Mouse (Mus musculus): ENCODE measurements around the gene Ikzf1. TPM values are rescaled to one million over a fixed set of nuclear protein-coding genes. Genes with fewer than 3 reads are reported as not detected.
A peak's percentile ranks its signal among the peaks of the same experiment; 100 is the strongest.

Gene Ikzf1
- 0.36 and 6.8 TPM in 2 replicates for polyA plus RNA-seq (2015; fragmentation: Nextera tagmentation; extraction: Ambion mirVana)

- peak within 1 kb of the TSS; percentile 99 for H3K4me2 ChIP-seq
- no peaks in the 10 kb centered on the region for H3K9me3 ChIP-seq (replicated peaks)
- WGBS = 2% methylated on average over 73 of the region's 100 CpGs
- H3K27ac ChIP-seq (replicated peaks) = no peak within 1 kb of the TSS
- peaks cover 52% of the 10 kb centered on the region for H3K27me3 ChIP-seq (replicated peaks)
- H3K36me3 ChIP-seq = no peaks in the 10 kb centered on the region
- H3K4me3 ChIP-seq (replicated peaks) = peak within 1 kb of the TSS; percentile 57
- ATAC-seq (ENCODE audit: low FRiP score) = peak; percentile 73
- H3K4me1 ChIP-seq = peaks cover 22% of the 10 kb centered on the region
- H3K9ac ChIP-seq (replicated peaks) = peak within 1 kb of the TSS; percentile 42
Observed at GRCm38 (mm10) chr11:11684930-11685852, at the start of gene Ikzf1. Ikzf1 (plus strand) TSS chr11:11685003.

GRCm38 (mm10) chr11:11644303-11644702 lies 40.5 kb upstream of the Ikzf1 start:
- ATAC-seq (ENCODE audit: low FRiP score) = no peak
- no peaks in the 10 kb centered on the region for H3K4me1 ChIP-seq
- H3K27me3 ChIP-seq (replicated peaks) = no peaks in the 10 kb centered on the region
- H3K27ac ChIP-seq (replicated peaks) = no peak overlapping the region
- H3K9ac ChIP-seq (replicated peaks) = no peak overlapping the region
- no peaks in the 10 kb centered on the region for H3K9me3 ChIP-seq (replicated peaks)
- no peaks in the 10 kb centered on the region for H3K36me3 ChIP-seq
- no peak overlapping the region for H3K4me3 ChIP-seq (replicated peaks)
- no peak overlapping the region for H3K4me2 ChIP-seq

GRCm38 (mm10) chr11:11656388-11656787 lies 28.4 kb upstream of the Ikzf1 start:
- 0 out of 2 replicates have a peak, but pooled peaks cover 7% of the 10 kb centered on the region for H3K4me1 ChIP-seq
- no peak for ATAC-seq (ENCODE audit: low FRiP score)
- no peaks in the 10 kb centered on the region for H3K27me3 ChIP-seq (replicated peaks)
- no peak overlapping the region for H3K27ac ChIP-seq (replicated peaks)
- no peaks in the 10 kb centered on the region for H3K9me3 ChIP-seq (replicated peaks)
- no peak overlapping the region for H3K4me2 ChIP-seq
- no peak overlapping the region for H3K4me3 ChIP-seq (replicated peaks)
- 85% methylated on average over 3 of the region's 3 CpGs for WGBS
- H3K9ac ChIP-seq (replicated peaks) = no peak overlapping the region
- no peaks in the 10 kb centered on the region for H3K36me3 ChIP-seq

GRCm38 (mm10) chr11:11656995-11657530 lies 27.7 kb upstream of the Ikzf1 start:
- no peaks in the 10 kb centered on the region for H3K27me3 ChIP-seq (replicated peaks)
- no peaks in the 10 kb centered on the region for H3K9me3 ChIP-seq (replicated peaks)
- no peak overlapping the region for H3K4me2 ChIP-seq
- 0 out of 2 replicates have a peak, but pooled peaks cover 7% of the 10 kb centered on the region for H3K4me1 ChIP-seq
- no peak overlapping the region for H3K9ac ChIP-seq (replicated peaks)
- no peaks in the 10 kb centered on the region for H3K36me3 ChIP-seq
- ATAC-seq (ENCODE audit: low FRiP score) = no peak
- no peak overlapping the region for H3K4me3 ChIP-seq (replicated peaks)
- H3K27ac ChIP-seq (replicated peaks) = no peak overlapping the region
- WGBS = 57% methylated on average over 5 of the region's 5 CpGs

GRCm38 (mm10) chr11:11657634-11658033 lies 27.2 kb upstream of the Ikzf1 start:
- no peak for ATAC-seq (ENCODE audit: low FRiP score)
- no peaks in the 10 kb centered on the region for H3K9me3 ChIP-seq (replicated peaks)
- no peak overlapping the region for H3K4me2 ChIP-seq
- H3K4me3 ChIP-seq (replicated peaks) = no peak overlapping the region
- 0 out of 2 replicates have a peak, but pooled peaks cover 7% of the 10 kb centered on the region for H3K4me1 ChIP-seq
- no peaks in the 10 kb centered on the region for H3K27me3 ChIP-seq (replicated peaks)
- 82% methylated on average over 4 of the region's 4 CpGs for WGBS
- H3K36me3 ChIP-seq = no peaks in the 10 kb centered on the region
- no peak overlapping the region for H3K27ac ChIP-seq (replicated peaks)
- no peak overlapping the region for H3K9ac ChIP-seq (replicated peaks)

- H3K9ac ChIP-seq (replicated peaks) = no peak overlapping the region
- H3K4me1 ChIP-seq = 0 out of 2 replicates have a peak, but pooled peaks cover 7% of the 10 kb centered on the region
- H3K36me3 ChIP-seq = no peaks in the 10 kb centered on the region
- no peak overlapping the region for H3K4me3 ChIP-seq (replicated peaks)
- H3K27ac ChIP-seq (replicated peaks) = no peak overlapping the region
- H3K4me2 ChIP-seq = no peak overlapping the region
- no peaks in the 10 kb centered on the region for H3K27me3 ChIP-seq (replicated peaks)
- no peak for ATAC-seq (ENCODE audit: low FRiP score)
- no peaks in the 10 kb centered on the region for H3K9me3 ChIP-seq (replicated peaks)
- 81% methylated on average over 4 of the region's 4 CpGs for WGBS
Observed at GRCm38 (mm10) chr11:11658834-11659233, 26.0 kb upstream of the Ikzf1 start.

GRCm38 (mm10) chr11:11660651-11661050 lies 24.2 kb upstream of the Ikzf1 start:
- H3K9ac ChIP-seq (replicated peaks) = no peak overlapping the region

GRCm38 (mm10) chr11:11667254-11667921 lies 17.4 kb upstream of the Ikzf1 start:
- Histone ChIP-seq H3K4me2 (no peak overlapping the region), H3K36me3 (no peaks in the 10 kb centered on the region), H3K27ac (replicated peaks) (no peak overlapping the region), H3K4me3 (replicated peaks) (no peak overlapping the region), H3K4me1 (no peaks in the 10 kb centered on the region), H3K9me3 (replicated peaks) (no peaks in the 10 kb centered on the region), H3K9ac (replicated peaks) (no peak overlapping the region), H3K27me3 (replicated peaks) (no peaks in the 10 kb centered on the region)
- ATAC-seq (ENCODE audit: low FRiP score) = no peak
- 83% methylated on average over 4 of the region's 4 CpGs for WGBS

More at GRCm38 (mm10) chr11:11660651-11661050, 24.2 kb upstream of the Ikzf1 start:
- Histone ChIP-seq H3K27ac (replicated peaks) (no peak overlapping the region), H3K4me2 (no peak overlapping the region), H3K4me3 (replicated peaks) (no peak overlapping the region), H3K9me3 (replicated peaks) (no peaks in the 10 kb centered on the region), H3K4me1 (0 out of 2 replicates have a peak, but pooled peaks cover 7% of the 10 kb centered on the region), H3K36me3 (no peaks in the 10 kb centered on the region), H3K27me3 (replicated peaks) (no peaks in the 10 kb centered on the region)
- ATAC-seq (ENCODE audit: low FRiP score) = no peak
- 73% methylated on average over 4 of the region's 4 CpGs for whole genome bisulfite sequencing

- H3K27ac ChIP-seq (replicated peaks) = no peak overlapping the region
- no peak overlapping the region for H3K9ac ChIP-seq (replicated peaks)
- H3K27me3 ChIP-seq (replicated peaks) = no peaks in the 10 kb centered on the region
- no peak overlapping the region for H3K4me2 ChIP-seq
- 96% methylated on average over 3 of the region's 3 CpGs for WGBS
- no peaks in the 10 kb centered on the region for H3K9me3 ChIP-seq (replicated peaks)
- H3K36me3 ChIP-seq = no peaks in the 10 kb centered on the region
- H3K4me3 ChIP-seq (replicated peaks) = no peak overlapping the region
- H3K4me1 ChIP-seq = no peaks in the 10 kb centered on the region
- ATAC-seq (ENCODE audit: low FRiP score) = no peak
Observed at GRCm38 (mm10) chr11:11667922-11668290, 16.9 kb upstream of the Ikzf1 start.

GRCm38 (mm10) chr11:11672974-11673373 lies 11.8 kb upstream of the Ikzf1 start:
- Histone ChIP-seq H3K36me3 (no peaks in the 10 kb centered on the region), H3K9ac (replicated peaks) (no peak overlapping the region), H3K27ac (replicated peaks) (no peak overlapping the region), H3K27me3 (replicated peaks) (no peaks in the 10 kb centered on the region), H3K4me3 (replicated peaks) (no peak overlapping the region), H3K4me2 (no peak overlapping the region), H3K4me1 (no peaks in the 10 kb centered on the region), H3K9me3 (replicated peaks) (no peaks in the 10 kb centered on the region)
- ATAC-seq (ENCODE audit: low FRiP score) = no peak
- 77% methylated on average over 4 of the region's 4 CpGs for WGBS

GRCm38 (mm10) chr11:11675063-11675462 lies 9.7 kb upstream of the Ikzf1 start:
- H3K4me3 ChIP-seq (replicated peaks) = no peak overlapping the region
- H3K36me3 ChIP-seq = no peaks in the 10 kb centered on the region
- H3K9ac ChIP-seq (replicated peaks) = no peak overlapping the region
- H3K27me3 ChIP-seq (replicated peaks) = no peaks in the 10 kb centered on the region
- H3K4me1 ChIP-seq = no peaks in the 10 kb centered on the region
- no peaks in the 10 kb centered on the region for H3K9me3 ChIP-seq (replicated peaks)
- no peak overlapping the region for H3K4me2 ChIP-seq
- no peak overlapping the region for H3K27ac ChIP-seq (replicated peaks)
- no peak for ATAC-seq (ENCODE audit: low FRiP score)

Data from neural tube, embryonic 15.5 days (tissue).